Mouse (Mus musculus): Measurements from ENCODE around the gene Pde2a. TPM values are rescaled to one million over a fixed set of nuclear protein-coding genes. Genes with fewer than 3 reads are reported as not detected.

Pde2a gene
- total RNA-seq, 2 experiments from 2014 or later, result 14.8 to 26.3 TPM

- DNase-seq, result no peak
Measured at GRCm38 (mm10) chr7:101454479-101454878, 33.0 kb downstream of the Pde2a start.

DNA sequence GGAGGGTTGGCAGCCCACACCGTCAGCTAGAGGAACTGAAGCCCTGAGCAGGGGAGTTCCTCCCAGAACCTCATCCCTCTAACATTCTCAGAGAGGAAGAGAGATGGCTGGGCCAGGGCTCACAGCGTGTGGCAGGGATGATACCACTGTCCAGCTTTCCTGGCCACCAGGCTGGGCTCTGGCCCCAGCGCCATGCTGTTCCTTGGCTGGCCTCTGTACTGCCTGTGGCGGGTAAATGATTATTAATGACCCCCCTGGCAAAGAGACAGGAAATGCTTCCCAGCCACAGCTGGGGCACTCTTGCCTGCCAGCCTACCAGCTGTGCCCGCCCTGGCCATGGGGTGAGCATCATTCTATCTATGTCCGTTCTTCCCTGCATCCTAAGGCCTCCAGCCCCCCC is 33.6 kb downstream of the Pde2a start:
- no peak for DNase-seq

GRCm38 (mm10) chr7:101456318-101456717 is 34.8 kb downstream of the Pde2a start:
- no peak for DNase-seq

- no peak for DNase-seq
Measured at GRCm38 (mm10) chr7:101456789-101457188, 35.3 kb downstream of the Pde2a start.

DNA sequence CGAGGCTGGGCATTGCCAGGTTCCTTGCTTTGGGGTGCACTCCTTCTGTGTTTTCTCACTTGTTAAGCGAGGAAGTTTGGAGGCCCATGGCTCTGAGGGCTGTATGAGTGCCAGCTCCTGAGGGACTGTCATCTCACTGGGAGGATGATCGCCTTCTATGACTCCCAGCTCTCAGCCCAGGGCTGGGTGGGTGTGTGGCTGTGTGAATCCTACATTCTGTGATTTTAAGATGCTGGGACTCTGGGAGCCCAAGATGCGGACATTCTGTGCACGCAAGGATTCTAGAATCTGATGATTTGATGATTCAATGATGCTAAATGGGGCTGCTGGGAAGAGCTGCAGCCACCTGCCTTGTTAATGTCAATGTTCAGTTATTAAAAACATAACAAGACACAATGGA is 35.8 kb downstream of the Pde2a start:
- DNase-seq, result no peak

GRCm38 (mm10) chr7:101457801-101458200 is 36.3 kb downstream of the Pde2a start:
- DNase-seq, result no peak

DNA sequence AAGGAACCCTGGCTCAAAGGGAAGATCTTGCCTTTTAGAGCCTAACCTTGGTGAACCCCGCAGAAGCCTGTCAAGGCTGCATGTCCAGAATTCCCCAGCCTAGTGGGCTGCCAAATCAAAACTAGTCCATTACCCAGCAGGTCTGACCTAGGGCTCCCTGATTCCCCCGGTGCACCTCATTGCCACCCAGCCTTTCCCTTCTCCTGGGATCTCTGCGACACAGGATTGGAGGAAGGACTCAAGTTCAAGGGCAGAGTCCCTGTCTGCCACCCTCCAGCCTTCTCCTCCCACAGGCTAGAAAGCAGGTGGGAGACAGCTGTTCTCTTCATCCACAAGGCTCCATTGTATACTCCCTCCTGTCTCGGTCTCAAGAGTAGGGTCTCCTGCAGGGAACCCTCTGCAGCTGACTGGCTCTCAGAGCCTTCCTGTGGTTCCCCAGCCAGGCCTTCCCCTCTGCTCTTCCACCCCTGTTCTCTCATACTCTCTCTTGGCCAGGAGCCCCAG is 36.8 kb downstream of the Pde2a start:
- no peak for DNase-seq

DNA sequence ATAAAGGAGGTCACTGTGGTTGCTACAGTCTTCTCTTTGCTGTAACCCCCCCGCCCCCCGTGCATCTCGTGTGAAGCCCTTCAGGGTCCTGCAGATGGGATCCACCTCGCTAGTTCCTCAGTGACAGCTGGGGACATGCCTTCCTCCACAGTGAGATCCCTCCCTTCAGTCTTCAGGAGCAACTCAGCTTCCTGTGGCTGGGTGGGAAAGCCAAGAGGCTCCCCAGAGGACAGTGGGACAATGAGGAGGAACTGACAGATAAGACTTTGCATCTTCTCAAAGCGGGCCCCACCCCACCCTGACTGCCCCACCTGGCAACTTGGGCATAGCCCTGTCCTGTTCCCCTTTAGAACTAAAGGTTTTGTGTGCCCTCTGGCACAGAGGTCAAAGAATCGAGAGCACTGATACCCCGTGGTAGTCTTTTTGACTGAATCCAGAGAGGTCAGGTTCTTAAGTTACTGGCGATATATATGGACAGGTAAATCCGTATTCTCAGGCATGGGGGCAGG is 37.9 kb downstream of the Pde2a start:
- no peak for DNase-seq

- DNase-seq, result no peak
Measured at GRCm38 (mm10) chr7:101459923-101460607, 38.6 kb downstream of the Pde2a start.

DNA sequence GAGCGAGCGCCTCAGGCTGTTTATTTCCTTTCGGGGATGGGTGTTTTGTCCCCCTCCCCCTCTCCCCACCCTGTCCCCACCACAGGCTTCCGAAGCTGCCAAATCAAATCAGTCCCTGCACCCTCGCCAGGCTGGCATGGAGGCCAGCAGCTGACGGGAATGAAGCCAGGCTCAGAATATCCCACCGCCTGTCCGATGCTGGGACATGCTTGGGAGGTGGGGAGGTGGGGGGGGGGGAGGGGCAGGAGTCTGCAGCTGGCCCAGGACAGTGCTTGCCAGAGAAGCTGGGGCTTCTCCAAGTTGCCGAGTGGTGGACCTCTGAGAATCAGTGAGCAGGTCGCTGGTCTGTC is 39.1 kb downstream of the Pde2a start:
- peak; percentile 86 for DNase-seq

GRCm38 (mm10) chr7:101461571-101461970 is 40.1 kb downstream of the Pde2a start:
- DNase-seq, result no peak

DNA sequence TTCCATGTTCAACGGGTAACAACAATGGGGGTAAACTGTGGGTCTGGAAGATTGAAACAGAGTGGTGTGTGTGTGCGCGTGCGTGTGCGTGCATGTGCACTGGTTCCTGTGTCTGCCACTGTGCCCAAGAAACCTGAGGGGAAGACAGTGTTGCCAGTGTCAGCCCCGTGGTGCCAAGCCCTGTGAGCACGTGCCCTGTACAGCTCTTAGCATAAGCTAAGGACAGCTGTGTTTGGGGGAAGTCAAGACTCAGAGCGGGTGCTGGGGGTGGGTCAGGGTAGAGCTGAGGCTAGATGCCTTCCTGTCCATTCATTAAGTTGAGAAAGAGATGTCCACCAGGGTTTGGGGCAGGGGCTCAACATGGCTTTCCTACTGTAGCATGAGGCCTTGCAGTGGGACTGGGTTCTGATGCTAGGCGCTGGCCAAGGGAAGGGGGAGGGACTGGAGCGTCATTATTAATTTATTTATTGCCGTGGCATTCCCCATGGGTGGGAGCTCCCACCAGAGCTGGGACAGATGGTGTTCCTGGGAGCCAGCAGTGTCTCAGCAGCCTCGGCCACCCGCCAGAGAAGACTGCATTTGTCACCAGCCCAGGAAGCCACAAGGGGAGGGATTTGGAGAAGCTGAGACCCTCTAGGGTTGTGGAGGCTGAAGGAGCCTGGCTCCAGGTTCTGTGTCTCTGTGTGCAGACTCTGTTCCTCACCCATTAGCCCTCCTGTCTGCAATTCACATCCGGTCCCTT is 41.0 kb downstream of the Pde2a start:
- DNase-seq, result no peak

DNA sequence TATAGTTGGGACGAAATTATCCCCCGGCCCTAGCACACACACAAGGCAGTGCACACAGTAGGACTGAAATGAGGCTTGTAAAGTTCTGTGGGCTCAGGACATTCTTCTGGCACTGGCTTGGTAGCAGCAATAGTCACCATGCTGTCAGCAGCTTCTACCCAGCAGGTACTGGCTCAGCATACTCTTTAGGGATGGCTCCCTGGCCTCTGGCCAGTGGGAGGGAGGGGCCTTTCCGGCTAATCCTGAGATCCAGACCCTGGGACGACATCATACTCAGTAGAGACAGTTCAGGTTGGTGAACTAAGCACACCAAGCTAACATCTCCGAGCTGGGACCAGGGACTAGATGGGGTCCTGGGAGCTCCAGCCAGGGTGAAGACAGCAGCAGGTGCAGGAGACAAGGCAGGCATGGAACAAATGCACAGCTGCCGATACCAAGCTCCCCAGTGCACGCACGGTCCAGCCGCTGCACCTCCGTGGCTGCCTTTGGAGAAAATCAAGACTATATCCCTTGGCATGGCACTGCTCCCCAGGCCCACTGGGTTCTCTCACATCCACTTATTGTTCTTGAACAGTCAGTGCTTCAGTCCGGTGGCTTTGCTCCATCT is 42.3 kb downstream of the Pde2a start:
- DNase-seq, result no peak

GRCm38 (mm10) chr7:101464927-101465326 is 43.4 kb downstream of the Pde2a start:
- no peak for DNase-seq

- DNase-seq, result peak; percentile 65
Measured at GRCm38 (mm10) chr7:101465392-101465791, 43.9 kb downstream of the Pde2a start.

DNA sequence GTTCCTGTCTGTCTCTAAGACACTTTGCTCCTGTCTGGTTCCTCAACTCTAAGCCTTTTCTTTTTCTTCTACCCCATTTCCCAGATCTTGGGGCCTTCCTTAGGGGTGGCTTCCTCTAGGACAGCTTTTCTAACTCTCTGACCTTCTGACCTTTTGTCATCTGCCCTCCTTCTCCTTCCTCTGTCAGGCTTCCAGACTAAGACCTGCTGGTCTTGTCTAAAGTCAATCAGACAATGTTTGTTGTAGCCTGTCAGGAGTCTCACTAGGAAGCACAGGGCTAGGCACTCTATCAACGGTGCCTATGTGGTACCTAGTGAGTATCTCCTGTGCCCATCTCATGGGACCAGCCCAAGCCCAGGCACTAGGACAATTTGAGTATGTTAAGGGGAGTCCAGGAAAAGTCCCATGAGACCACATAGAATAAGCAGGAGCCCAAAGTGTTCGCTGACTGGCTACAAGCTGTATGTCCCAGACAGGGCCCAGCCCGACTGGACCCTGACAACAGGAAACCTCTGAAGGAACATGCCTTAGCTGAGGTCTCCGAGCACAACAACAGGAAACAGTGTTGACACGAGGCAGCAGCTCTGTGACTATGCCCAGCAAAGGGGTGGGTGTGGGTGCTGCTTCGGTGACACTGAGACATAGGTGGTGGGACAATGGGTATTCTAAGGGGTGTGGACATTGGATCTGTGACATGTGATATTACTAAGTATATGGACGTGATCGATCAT is 44.5 kb downstream of the Pde2a start:
- no peak for DNase-seq

DNA sequence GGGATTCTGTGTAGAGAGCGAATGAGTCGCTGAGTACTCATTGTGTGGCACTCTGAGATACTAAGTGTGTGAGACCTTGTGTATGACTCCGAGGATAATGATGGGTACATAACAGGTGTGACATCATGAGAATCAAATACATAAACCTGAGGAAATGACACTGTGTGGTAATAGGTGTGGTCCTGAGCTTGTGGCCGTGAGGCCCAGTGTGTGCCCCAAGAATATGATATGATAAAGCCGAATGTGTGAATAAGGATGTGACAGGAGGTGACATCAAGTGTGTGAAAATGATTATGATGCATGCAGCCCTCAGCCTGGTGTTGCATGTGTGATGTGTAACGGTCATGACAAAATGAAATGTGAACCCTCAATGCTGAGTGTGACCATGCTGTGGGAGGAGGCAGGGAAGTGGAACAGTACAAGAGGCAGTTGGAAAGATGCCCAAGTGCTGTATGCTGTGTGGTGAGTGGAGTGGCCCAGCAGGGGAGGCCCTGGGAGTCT is 45.1 kb downstream of the Pde2a start:
- DNase-seq, result no peak

DNA sequence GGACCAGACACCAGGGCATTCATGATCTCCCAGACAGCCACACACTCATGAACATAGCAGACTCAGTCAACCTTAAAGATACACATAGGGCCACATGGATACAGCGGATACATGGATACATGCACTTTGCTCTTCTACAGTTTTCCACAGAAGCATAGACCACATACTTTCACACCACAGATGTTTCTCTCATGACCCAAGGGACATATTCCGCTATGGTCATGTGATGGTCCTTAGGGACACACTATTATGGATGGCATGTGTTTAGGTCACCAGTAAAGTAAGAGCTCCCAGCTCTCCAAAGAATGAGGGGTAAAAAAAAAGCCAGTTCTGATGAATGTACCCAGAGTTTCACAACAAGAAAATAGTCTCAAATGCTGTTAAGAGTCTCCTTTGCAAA is 49.9 kb downstream of the Pde2a start:
- DNase-seq, result no peak

- DNase-seq, result no peak
Measured at GRCm38 (mm10) chr7:101471968-101472480, 50.5 kb downstream of the Pde2a start.

GRCm38 (mm10) chr7:101472598-101473558 is 51.4 kb downstream of the Pde2a start:
- DNase-seq, result no peak

DNA sequence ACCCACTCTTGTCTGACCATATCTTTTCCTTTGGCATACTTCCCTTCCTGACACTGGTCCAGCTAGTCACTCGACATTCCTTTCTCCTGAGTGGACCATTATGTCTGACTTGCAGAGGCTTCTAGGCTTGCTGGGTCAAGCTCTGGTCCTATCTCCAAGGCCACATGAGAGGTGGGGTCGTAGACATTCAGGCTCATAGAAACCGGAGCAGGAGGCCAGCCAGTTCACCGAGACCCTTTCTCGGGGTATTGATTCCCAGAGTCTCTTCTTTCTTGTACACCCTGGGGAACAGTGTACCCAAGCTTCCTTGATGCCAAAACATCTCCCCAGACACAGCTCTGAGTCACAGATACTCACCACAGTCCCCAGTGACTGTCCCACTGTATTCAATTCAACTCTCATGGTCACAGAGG is 52.9 kb downstream of the Pde2a start:
- no peak for DNase-seq

Data from gastrocnemius, postnatal 25 days (tissue).